Mouse (Mus musculus): ENCODE measurements around the gene Olfr98. TPM values are rescaled to one million over a fixed set of nuclear protein-coding genes. Genes with fewer than 3 reads are reported as not detected.

Gene Olfr98
- polyA plus RNA-seq, 1 experiment from 2014 or later = not detected

Other genes with a start within 250 kb of the Olfr98 start
- gene Mog, start 240.4 kb downstream of the Olfr98 start, polyA plus RNA-seq (2014; fragmentation: Nextera tagmentation; extraction: Ambion mirVana) = 2.2 and 3.1 TPM in 2 replicates
- gene Gabbr1, start 217.8 kb downstream of the Olfr98 start, polyA plus RNA-seq (2014; fragmentation: Nextera tagmentation; extraction: Ambion mirVana) = 114 and 117 TPM in 2 replicates
- gene Olfr90, start 175.2 kb downstream of the Olfr98 start, polyA plus RNA-seq (2014; fragmentation: Nextera tagmentation; extraction: Ambion mirVana) = not detected in 2 replicates
- not detected in 2 replicates for gene Olfr91, start 165.5 kb downstream of the Olfr98 start, polyA plus RNA-seq (2014; fragmentation: Nextera tagmentation; extraction: Ambion mirVana)
- gene Olfr92, start 143.7 kb downstream of the Olfr98 start, polyA plus RNA-seq (2014; fragmentation: Nextera tagmentation; extraction: Ambion mirVana) = not detected in 2 replicates
- not detected in 2 replicates for gene Olfr93, start 102.3 kb downstream of the Olfr98 start, polyA plus RNA-seq (2014; fragmentation: Nextera tagmentation; extraction: Ambion mirVana)
- not detected in 2 replicates for gene Ubd, start 69.9 kb downstream of the Olfr98 start, polyA plus RNA-seq (2014; fragmentation: Nextera tagmentation; extraction: Ambion mirVana)
- 0.21 TPM in 1 of 2 replicates, not detected in the other for gene Olfr94, start 62.8 kb downstream of the Olfr98 start, polyA plus RNA-seq (2014; fragmentation: Nextera tagmentation; extraction: Ambion mirVana)
- gene Olfr95, start 50.6 kb downstream of the Olfr98 start, polyA plus RNA-seq (2014; fragmentation: Nextera tagmentation; extraction: Ambion mirVana) = not detected in 2 replicates
- not detected in 2 replicates for gene Olfr96, start 43.6 kb downstream of the Olfr98 start, polyA plus RNA-seq (2014; fragmentation: Nextera tagmentation; extraction: Ambion mirVana)
- gene Olfr97, start 26.4 kb downstream of the Olfr98 start, polyA plus RNA-seq (2014; fragmentation: Nextera tagmentation; extraction: Ambion mirVana) = not detected in 2 replicates
- 0.90 and 1.8 TPM in 2 replicates for gene H2-M3, start 6.5 kb upstream of the Olfr98 start, polyA plus RNA-seq (2014; fragmentation: Nextera tagmentation; extraction: Ambion mirVana)
- gene Olfr99, start 19.7 kb upstream of the Olfr98 start, polyA plus RNA-seq (2014; fragmentation: Nextera tagmentation; extraction: Ambion mirVana) = not detected in 2 replicates
- gene Olfr101, start 40.6 kb upstream of the Olfr98 start, polyA plus RNA-seq (2014; fragmentation: Nextera tagmentation; extraction: Ambion mirVana) = not detected in 2 replicates
- not detected in 2 replicates for gene Olfr102, start 53.3 kb upstream of the Olfr98 start, polyA plus RNA-seq (2014; fragmentation: Nextera tagmentation; extraction: Ambion mirVana)
- not detected in 2 replicates for gene Olfr103, start 75.9 kb upstream of the Olfr98 start, polyA plus RNA-seq (2014; fragmentation: Nextera tagmentation; extraction: Ambion mirVana)
- not detected in 2 replicates for gene Olfr104-ps, start 95.8 kb upstream of the Olfr98 start, polyA plus RNA-seq (2014; fragmentation: Nextera tagmentation; extraction: Ambion mirVana)
- gene Olfr105-ps, start 115.3 kb upstream of the Olfr98 start, polyA plus RNA-seq (2014; fragmentation: Nextera tagmentation; extraction: Ambion mirVana) = not detected in 2 replicates
- gene Olfr106-ps, start 126.6 kb upstream of the Olfr98 start, polyA plus RNA-seq (2014; fragmentation: Nextera tagmentation; extraction: Ambion mirVana) = not detected in 2 replicates
- not detected in 2 replicates for gene Olfr107, start 135.5 kb upstream of the Olfr98 start, polyA plus RNA-seq (2014; fragmentation: Nextera tagmentation; extraction: Ambion mirVana)
- not detected in 2 replicates for gene Olfr108, start 181.7 kb upstream of the Olfr98 start, polyA plus RNA-seq (2014; fragmentation: Nextera tagmentation; extraction: Ambion mirVana)
- gene Olfr109, start 195.2 kb upstream of the Olfr98 start, polyA plus RNA-seq (2014; fragmentation: Nextera tagmentation; extraction: Ambion mirVana) = not detected in 2 replicates
- not detected in 2 replicates for gene H2-M2, start 219.8 kb upstream of the Olfr98 start, polyA plus RNA-seq (2014; fragmentation: Nextera tagmentation; extraction: Ambion mirVana)
- not detected in 2 replicates for gene Olfr110, start 228.7 kb upstream of the Olfr98 start, polyA plus RNA-seq (2014; fragmentation: Nextera tagmentation; extraction: Ambion mirVana)
- gene Olfr111, start 244.3 kb upstream of the Olfr98 start, polyA plus RNA-seq (2014; fragmentation: Nextera tagmentation; extraction: Ambion mirVana) = not detected in 2 replicates